Mouse (Mus musculus) cerebellum, adult 2 months (tissue): ENCODE measurements around the gene Scfd2.

Experiments used
- CTCF ChIP-seq: fragments of 200-500 bp; IDR thresholded peaks from 2 replicates; pipeline ENCODE4 v1.5.1; 2011; ENCODE audit warnings: low read depth, mild to moderate bottlenecking, control low read depth, low read length, moderate library complexity, borderline replicate concordance; ENCODE audit not compliant: insufficient read depth
- POLR2A ChIP-seq: fragments of 200-500 bp; IDR thresholded peaks from 2 replicates; pipeline ENCODE4 v1.6.1; 2011; ENCODE audit warnings: low read length, control low read depth, borderline replicate concordance; ENCODE audit not compliant: insufficient read depth

GRCm38 (mm10) chr5:74197541-74198330, 333.8 kb downstream of the Scfd2 start:
- TF ChIP-seq CTCF (no peak), POLR2A (no peak)
